Mouse (Mus musculus): ENCODE results near the gene Sh2b2.
A peak's percentile ranks its signal among the peaks of the same experiment; 100 is the strongest.
"Not testable (repeated sequence)": the region's sequence is repeated elsewhere in the genome, so short reads cannot be mapped to it uniquely, and the experiment has no call there.

The Sh2b2 gene

GRCm38 (mm10) chr5:136212716-136213115 is 33.6 kb downstream of the Sh2b2 start:
- no peak for TF ChIP-seq NANOG (IDR thresholded peaks at IDR 0.05; ENCODE audit: borderline replicate concordance, low read length)
- TF ChIP-seq POU5F1 (IDR thresholded peaks at IDR 0.05; ENCODE audit: borderline replicate concordance, low read length): no peak
- TF ChIP-seq CTCF (conservative IDR thresholded peaks at IDR 0.05; ENCODE audit: low read length): no peak

GRCm38 (mm10) chr5:136211341-136212102 is 34.8 kb downstream of the Sh2b2 start:
- not testable (repeated sequence) for H3K36me3 ChIP-seq (ENCODE audit: insufficient read depth, low read length); H3K27me3 ChIP-seq (ENCODE audit: insufficient read depth, low read length); H3K4me3 ChIP-seq (replicated peaks; ENCODE audit: low read length); H3K4me1 ChIP-seq (replicated peaks; ENCODE audit: low read depth, low read length)
- H3K9me3 ChIP-seq (ENCODE audit: low read length): peaks cover 47% of the 10 kb centered on the region

More at GRCm38 (mm10) chr5:136212716-136213115, 33.6 kb downstream of the Sh2b2 start:
- H3K4me3 ChIP-seq (replicated peaks; ENCODE audit: low read length): no peak overlapping the region
- H3K36me3 ChIP-seq (ENCODE audit: insufficient read depth, low read length): no peaks in the 10 kb centered on the region
- peaks cover 2% of the 10 kb centered on the region; the same call in 1 of the 2 replicates for H3K27me3 ChIP-seq (ENCODE audit: insufficient read depth, low read length)
- peaks cover 45% of the 10 kb centered on the region for H3K9me3 ChIP-seq (ENCODE audit: low read length)
- H3K4me1 ChIP-seq (replicated peaks; ENCODE audit: low read depth, low read length): no peaks in the 10 kb centered on the region; the same call in 1 of the 2 replicates

GRCm38 (mm10) chr5:136210549-136210948 is 35.8 kb downstream of the Sh2b2 start:
- Histone ChIP-seq H3K9me3 (ENCODE audit: low read length) (peaks cover 49% of the 10 kb centered on the region), H3K27me3 (ENCODE audit: insufficient read depth, low read length) (peaks cover 2% of the 10 kb centered on the region; the same call in 1 of the 2 replicates), H3K4me3 (replicated peaks; ENCODE audit: low read length) (no peak overlapping the region), H3K36me3 (ENCODE audit: insufficient read depth, low read length) (no peaks in the 10 kb centered on the region), H3K4me1 (replicated peaks; ENCODE audit: low read depth, low read length) (no peaks in the 10 kb centered on the region)
- no peak for TF ChIP-seq CTCF (conservative IDR thresholded peaks at IDR 0.05; ENCODE audit: low read length)
- TF ChIP-seq NANOG (IDR thresholded peaks at IDR 0.05; ENCODE audit: borderline replicate concordance, low read length): no peak
- no peak for TF ChIP-seq POU5F1 (IDR thresholded peaks at IDR 0.05; ENCODE audit: borderline replicate concordance, low read length)

GRCm38 (mm10) chr5:136201832-136202231 is 44.5 kb downstream of the Sh2b2 start:
- H3K9me3 ChIP-seq (ENCODE audit: low read length): peaks cover 25% of the 10 kb centered on the region
- H3K36me3 ChIP-seq (ENCODE audit: insufficient read depth, low read length): peaks cover 12% of the 10 kb centered on the region
- no peak for TF ChIP-seq NANOG (IDR thresholded peaks at IDR 0.05; ENCODE audit: borderline replicate concordance, low read length)
- peak; percentile 73 for TF ChIP-seq CTCF (conservative IDR thresholded peaks at IDR 0.05; ENCODE audit: low read length)
- no peak for TF ChIP-seq POU5F1 (IDR thresholded peaks at IDR 0.05; ENCODE audit: borderline replicate concordance, low read length)
- H3K4me3 ChIP-seq (replicated peaks; ENCODE audit: low read length): no peak overlapping the region
- H3K4me1 ChIP-seq (replicated peaks; ENCODE audit: low read depth, low read length): peaks cover 18% of the 10 kb centered on the region
- no peaks in the 10 kb centered on the region for H3K27me3 ChIP-seq (ENCODE audit: insufficient read depth, low read length)

- Histone ChIP-seq H3K4me3 (replicated peaks; ENCODE audit: low read length) (peak overlapping the region; percentile 99), H3K27me3 (ENCODE audit: insufficient read depth, low read length) (no peaks in the 10 kb centered on the region), H3K9me3 (ENCODE audit: low read length) (peaks cover 18% of the 10 kb centered on the region), H3K36me3 (ENCODE audit: insufficient read depth, low read length) (peaks cover 35% of the 10 kb centered on the region), H3K4me1 (replicated peaks; ENCODE audit: low read depth, low read length) (peaks cover 19% of the 10 kb centered on the region)
- no peak for TF ChIP-seq NANOG (IDR thresholded peaks at IDR 0.05; ENCODE audit: borderline replicate concordance, low read length)
- TF ChIP-seq POU5F1 (IDR thresholded peaks at IDR 0.05; ENCODE audit: borderline replicate concordance, low read length): no peak
- no peak for TF ChIP-seq CTCF (conservative IDR thresholded peaks at IDR 0.05; ENCODE audit: low read length)
Measured at GRCm38 (mm10) chr5:136199526-136199925, 46.8 kb downstream of the Sh2b2 start.

- Histone ChIP-seq H3K4me1 (replicated peaks; ENCODE audit: low read depth, low read length) (peaks cover 19% of the 10 kb centered on the region), H3K4me3 (replicated peaks; ENCODE audit: low read length) (peak within 1 kb of the TSS; percentile 99), H3K36me3 (ENCODE audit: insufficient read depth, low read length) (peaks cover 43% of the 10 kb centered on the region), H3K9me3 (ENCODE audit: low read length) (peaks cover 14% of the 10 kb centered on the region), H3K27me3 (ENCODE audit: insufficient read depth, low read length) (no peaks in the 10 kb centered on the region)
- TF ChIP-seq NANOG (IDR thresholded peaks at IDR 0.05; ENCODE audit: borderline replicate concordance, low read length) (no peak), CTCF (conservative IDR thresholded peaks at IDR 0.05; ENCODE audit: low read length) (no peak), POU5F1 (IDR thresholded peaks at IDR 0.05; ENCODE audit: borderline replicate concordance, low read length) (peak; percentile 58; the same call in 1 of the 2 replicates)
Measured at GRCm38 (mm10) chr5:136198474-136199391, 47.6 kb downstream of the Sh2b2 start, which contains the start of gene Prkrip1. Gene Prkrip1 (minus strand): TSS chr5:136198963.

- H3K4me1 ChIP-seq (replicated peaks; ENCODE audit: low read depth, low read length): peaks cover 12% of the 10 kb centered on the region
- TF ChIP-seq NANOG (IDR thresholded peaks at IDR 0.05; ENCODE audit: borderline replicate concordance, low read length): no peak
- TF ChIP-seq CTCF (conservative IDR thresholded peaks at IDR 0.05; ENCODE audit: low read length): peak; percentile 48
- no peaks in the 10 kb centered on the region for H3K27me3 ChIP-seq (ENCODE audit: insufficient read depth, low read length)
- H3K36me3 ChIP-seq (ENCODE audit: insufficient read depth, low read length): peaks cover 98% of the 10 kb centered on the region
- no peak overlapping the region for H3K4me3 ChIP-seq (replicated peaks; ENCODE audit: low read length)
- H3K9me3 ChIP-seq (ENCODE audit: low read length): no peaks in the 10 kb centered on the region
Measured at GRCm38 (mm10) chr5:136191870-136192269, 54.5 kb downstream of the Sh2b2 start.

GRCm38 (mm10) chr5:136186723-136187122 is 59.6 kb downstream of the Sh2b2 start:
- Histone ChIP-seq H3K4me1 (replicated peaks; ENCODE audit: low read depth, low read length) (peaks cover 29% of the 10 kb centered on the region), H3K36me3 (ENCODE audit: insufficient read depth, low read length) (peaks cover 95% of the 10 kb centered on the region), H3K27me3 (ENCODE audit: insufficient read depth, low read length) (no peaks in the 10 kb centered on the region), H3K9me3 (ENCODE audit: low read length) (no peaks in the 10 kb centered on the region), H3K4me3 (replicated peaks; ENCODE audit: low read length) (no peak overlapping the region)
- TF ChIP-seq NANOG (IDR thresholded peaks at IDR 0.05; ENCODE audit: borderline replicate concordance, low read length): no peak
- TF ChIP-seq CTCF (conservative IDR thresholded peaks at IDR 0.05; ENCODE audit: low read length): peak; percentile 63
